Mouse (Mus musculus): ENCODE measurements around the gene Dlg1.

The Dlg1 gene

DNA sequence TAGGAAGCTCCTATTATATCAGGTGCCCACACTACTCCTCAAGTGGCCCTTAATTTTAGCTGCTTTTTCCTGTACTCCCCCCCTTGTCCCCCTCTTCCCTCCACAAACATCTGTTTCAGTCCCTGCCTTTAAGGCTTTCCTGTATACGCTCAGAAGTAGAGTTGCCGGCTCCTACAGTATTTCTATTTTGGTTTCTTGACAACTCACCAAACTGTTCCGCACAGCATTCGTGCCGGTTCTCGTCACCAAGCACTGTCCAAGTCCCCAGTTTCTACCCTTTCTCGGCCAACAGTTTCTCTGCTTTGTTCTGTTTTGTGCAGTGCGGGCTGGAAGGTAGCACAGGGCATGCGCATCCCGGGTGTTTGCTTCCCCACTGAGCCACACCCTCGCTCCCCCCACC, 245.7 kb downstream of the Dlg1 start:
- DNase-seq: no peak

DNA sequence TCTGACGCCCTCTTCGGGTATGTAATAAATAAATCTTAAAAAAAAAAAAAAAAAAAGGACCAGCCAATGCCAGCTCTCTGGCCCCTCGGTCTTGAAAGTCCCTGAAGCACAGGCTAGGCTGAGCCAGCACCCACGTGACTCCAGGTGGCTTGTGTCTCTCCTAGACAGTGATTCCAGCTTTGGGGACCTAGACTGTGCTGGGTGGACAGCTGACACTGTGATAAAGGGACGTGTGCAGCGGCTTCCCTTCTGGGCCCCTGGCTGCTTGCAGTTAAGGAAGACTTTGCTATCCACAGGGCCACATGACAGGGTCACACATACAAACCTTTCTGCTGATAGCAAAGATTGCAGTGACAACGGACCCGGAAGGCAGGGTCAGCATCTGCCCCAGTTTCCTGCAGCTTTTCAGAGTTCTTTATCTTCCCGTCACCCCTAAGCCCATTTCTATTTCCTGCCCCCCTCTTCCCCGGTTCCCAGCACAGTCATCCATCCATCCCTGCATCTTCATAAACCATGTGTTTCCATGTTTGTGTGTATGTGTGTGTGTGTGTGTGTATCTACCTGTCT, 247.1 kb downstream of the Dlg1 start:
- DNase-seq: no peak

GRCm38 (mm10) chr16:31917776-31918175, 254.5 kb downstream of the Dlg1 start:
- no peak for DNase-seq

DNA sequence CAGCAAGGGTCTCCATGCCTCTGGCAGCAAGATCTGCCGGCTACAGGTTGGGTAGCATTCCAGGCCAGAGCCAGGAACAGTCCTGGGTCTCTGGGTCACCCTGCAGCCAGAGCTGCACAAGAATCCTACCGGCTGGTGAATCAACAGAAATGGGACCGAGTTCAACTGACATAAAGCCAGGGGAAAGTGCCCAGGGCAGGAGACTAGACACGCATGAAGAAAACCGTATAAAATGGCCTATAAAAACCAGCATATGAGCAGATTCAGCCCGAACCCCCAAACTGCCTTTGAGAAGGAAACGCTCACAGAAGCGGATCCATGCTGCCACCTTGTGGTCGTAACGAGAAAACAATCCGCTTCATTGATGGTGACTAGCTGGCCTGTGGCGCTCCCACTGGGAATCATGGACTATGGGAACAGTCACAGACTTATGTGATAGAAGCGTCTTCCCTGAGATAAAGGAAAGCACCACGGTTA, 255.0 kb downstream of the Dlg1 start:
- DNase-seq: peak; percentile 62 to 80

GRCm38 (mm10) chr16:31924368-31924767, 261.1 kb downstream of the Dlg1 start:
- no peak for DNase-seq
